Mouse (Mus musculus): ENCODE measurements around the gene 4930452B06Rik. TPM values are rescaled to one million over a fixed set of nuclear protein-coding genes. Genes with fewer than 3 reads are reported as not detected.
A peak's percentile ranks its signal among the peaks of the same experiment; 100 is the strongest.

Gene 4930452B06Rik
- polyA plus RNA-seq, 1 experiment from 2014 or later, result 12.0 TPM

DNA sequence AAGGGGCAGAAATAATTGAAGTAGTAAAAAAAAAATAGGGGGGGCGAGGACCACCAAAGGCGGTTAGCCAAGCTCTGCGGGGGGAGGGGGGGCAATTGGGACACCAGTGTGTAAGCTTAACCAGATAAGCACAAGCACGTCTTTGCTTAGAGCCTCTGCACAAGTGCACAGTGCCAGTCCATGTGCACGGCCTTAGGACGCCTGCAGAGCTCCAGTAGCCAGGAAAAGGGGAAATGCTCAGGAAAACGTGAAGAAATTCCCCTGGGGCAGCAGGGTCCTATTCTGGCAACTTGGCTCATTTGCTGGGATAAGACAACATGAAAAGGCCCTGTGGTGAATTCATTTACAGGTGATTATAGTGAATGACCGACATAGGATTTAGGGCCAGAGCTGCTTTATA is 188.7 kb downstream of the 4930452B06Rik start:
- no peak overlapping the region for H3K4me2 ChIP-seq (ENCODE audit: low read depth, low read length)
- ATAC-seq (ENCODE audit: insufficient read depth, low FRiP score), result no peak
- 0 out of 2 replicates have a peak, but pooled peaks cover 4% of the 10 kb centered on the region for H3K9me3 ChIP-seq (replicated peaks; ENCODE audit: control insufficient read depth, low read length)
- no peak overlapping the region for H3K27ac ChIP-seq (ENCODE audit: low read length)
- 78% methylated on average over 8 of the region's 8 CpGs for WGBS
- no peak overlapping the region for H3K4me3 ChIP-seq (replicated peaks; ENCODE audit: low read length)
- H3K36me3 ChIP-seq (ENCODE audit: control insufficient read depth, insufficient read depth, low read length), result no peaks in the 10 kb centered on the region
- no peaks in the 10 kb centered on the region for H3K27me3 ChIP-seq (ENCODE audit: control insufficient read depth, insufficient read depth, low read length)
- H3K4me1 ChIP-seq (ENCODE audit: control insufficient read depth, insufficient read depth, low read length), result no peaks in the 10 kb centered on the region
- no peak overlapping the region for H3K9ac ChIP-seq (ENCODE audit: low read length)

DNA sequence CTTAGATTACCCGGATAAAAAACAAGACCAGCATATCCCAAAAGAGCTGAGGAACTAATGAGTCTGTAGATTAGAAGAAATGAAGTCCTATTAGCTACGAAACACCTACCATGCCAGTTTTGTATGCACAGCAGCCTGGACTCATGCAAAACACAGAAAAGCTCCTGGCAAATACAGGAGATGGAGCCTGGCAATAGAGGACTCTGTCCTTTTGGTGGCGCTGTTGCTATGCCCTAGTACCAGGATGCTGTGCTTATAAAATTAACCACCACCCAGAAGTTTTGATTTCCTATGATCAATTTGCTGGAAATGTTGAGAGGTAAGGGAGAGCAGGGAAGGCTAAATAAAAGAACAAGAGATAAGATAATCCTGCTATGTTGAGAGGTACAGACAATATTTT is 189.4 kb downstream of the 4930452B06Rik start:
- H3K4me2 ChIP-seq (ENCODE audit: low read depth, low read length), result no peak overlapping the region
- H3K9me3 ChIP-seq (replicated peaks; ENCODE audit: control insufficient read depth, low read length), result 0 out of 2 replicates have a peak, but pooled peaks cover 4% of the 10 kb centered on the region
- H3K4me1 ChIP-seq (ENCODE audit: control insufficient read depth, insufficient read depth, low read length), result no peaks in the 10 kb centered on the region
- no peak overlapping the region for H3K4me3 ChIP-seq (replicated peaks; ENCODE audit: low read length)
- ATAC-seq (ENCODE audit: insufficient read depth, low FRiP score), result no peak
- H3K9ac ChIP-seq (ENCODE audit: low read length), result no peak overlapping the region
- no peaks in the 10 kb centered on the region for H3K36me3 ChIP-seq (ENCODE audit: control insufficient read depth, insufficient read depth, low read length)
- no peak overlapping the region for H3K27ac ChIP-seq (ENCODE audit: low read length)
- 67% methylated on average over 3 of the region's 3 CpGs for WGBS
- H3K27me3 ChIP-seq (ENCODE audit: control insufficient read depth, insufficient read depth, low read length), result no peaks in the 10 kb centered on the region

DNA sequence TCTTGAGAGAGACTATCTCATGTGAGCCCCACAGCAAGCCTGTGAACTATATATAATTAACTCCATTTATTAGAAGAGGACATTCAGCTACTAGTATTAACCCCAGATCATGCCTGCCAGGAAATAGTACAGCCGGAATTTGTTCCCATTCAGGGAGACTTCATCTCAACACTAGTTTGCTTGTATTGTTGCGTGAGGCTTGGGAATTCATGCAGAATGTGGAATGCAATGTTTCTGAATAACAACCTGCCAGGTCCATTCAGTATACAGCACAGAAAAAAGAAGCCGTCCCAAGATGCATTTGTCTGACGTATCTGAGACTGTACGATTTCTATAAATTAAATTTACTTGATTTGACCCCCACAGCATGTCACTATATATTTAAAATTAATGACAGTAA is 190.2 kb downstream of the 4930452B06Rik start:
- Histone ChIP-seq H3K36me3 (ENCODE audit: control insufficient read depth, insufficient read depth, low read length) (no peaks in the 10 kb centered on the region), H3K4me1 (ENCODE audit: control insufficient read depth, insufficient read depth, low read length) (no peaks in the 10 kb centered on the region), H3K4me3 (replicated peaks; ENCODE audit: low read length) (no peak overlapping the region), H3K27ac (ENCODE audit: low read length) (no peak overlapping the region), H3K9me3 (replicated peaks; ENCODE audit: control insufficient read depth, low read length) (0 out of 2 replicates have a peak, but pooled peaks cover 4% of the 10 kb centered on the region), H3K9ac (ENCODE audit: low read length) (no peak overlapping the region), H3K27me3 (ENCODE audit: control insufficient read depth, insufficient read depth, low read length) (no peaks in the 10 kb centered on the region), H3K4me2 (ENCODE audit: low read depth, low read length) (no peak overlapping the region)
- 83% methylated on average over 5 of the region's 5 CpGs for WGBS
- ATAC-seq (ENCODE audit: insufficient read depth, low FRiP score), result no peak

DNA sequence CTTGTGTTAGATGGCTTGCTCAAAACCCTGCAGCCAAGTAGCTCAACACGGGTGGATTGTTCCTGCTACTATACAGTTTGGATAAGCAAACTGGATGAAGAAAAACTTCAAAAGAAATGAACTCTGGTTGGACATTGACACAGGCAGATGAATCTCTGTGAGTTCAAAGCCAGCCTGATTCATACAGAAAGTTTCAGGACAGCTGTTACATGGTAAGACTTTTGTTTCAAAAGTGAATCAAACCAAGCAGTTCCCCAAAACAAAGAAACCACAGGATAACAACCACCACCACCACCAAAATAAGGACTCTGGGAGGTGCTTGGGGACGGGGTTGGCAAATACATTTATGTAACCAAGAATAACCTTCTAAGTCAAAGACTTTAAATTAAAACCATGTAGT is 193.2 kb downstream of the 4930452B06Rik start:
- H3K27me3 ChIP-seq (ENCODE audit: control insufficient read depth, insufficient read depth, low read length), result no peaks in the 10 kb centered on the region
- H3K36me3 ChIP-seq (ENCODE audit: control insufficient read depth, insufficient read depth, low read length), result no peaks in the 10 kb centered on the region
- no peak overlapping the region for H3K4me2 ChIP-seq (ENCODE audit: low read depth, low read length)
- 73% methylated on average over 2 of the region's 2 CpGs for WGBS
- H3K9me3 ChIP-seq (replicated peaks; ENCODE audit: control insufficient read depth, low read length), result no peaks in the 10 kb centered on the region
- H3K4me3 ChIP-seq (replicated peaks; ENCODE audit: low read length), result no peak overlapping the region
- H3K27ac ChIP-seq (ENCODE audit: low read length), result no peak overlapping the region
- H3K9ac ChIP-seq (ENCODE audit: low read length), result no peak overlapping the region
- no peak for ATAC-seq (ENCODE audit: insufficient read depth, low FRiP score)
- H3K4me1 ChIP-seq (ENCODE audit: control insufficient read depth, insufficient read depth, low read length), result no peaks in the 10 kb centered on the region

DNA sequence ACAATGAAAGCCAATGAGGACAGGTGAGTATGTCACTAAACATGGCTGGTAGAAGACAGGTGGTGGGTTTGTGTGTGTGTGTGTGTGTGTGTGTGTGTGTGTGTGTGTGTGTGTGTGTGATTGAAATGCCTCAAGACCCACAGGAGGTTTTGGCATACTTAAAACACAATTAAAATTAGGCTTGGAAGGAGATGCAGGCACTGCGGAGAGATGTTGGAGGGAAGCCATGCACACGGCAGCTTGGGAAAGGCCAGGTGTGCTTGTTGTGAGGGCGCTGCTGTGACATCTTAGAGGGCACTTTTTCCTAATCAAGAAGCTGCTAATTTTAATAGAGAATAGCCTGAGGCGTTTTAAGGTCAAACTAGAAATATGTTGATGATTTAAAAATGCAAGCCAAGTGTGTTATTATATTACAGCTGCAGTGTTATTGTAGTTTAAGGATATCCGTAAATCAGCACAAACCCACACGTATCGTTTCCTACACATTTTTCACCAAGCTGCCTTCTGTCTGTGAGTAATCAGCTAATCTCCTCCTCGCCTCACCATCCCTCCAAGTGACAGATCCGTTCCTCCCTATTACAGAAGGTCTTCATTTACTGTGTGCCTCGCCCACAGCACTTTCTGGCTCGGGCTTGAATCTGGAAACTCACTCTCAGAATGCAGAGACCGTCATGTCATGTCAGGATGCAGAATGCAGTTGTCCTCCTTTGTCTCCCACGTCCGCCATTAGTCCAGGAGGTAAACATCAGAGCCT is 201.5 kb downstream of the 4930452B06Rik start:
- H3K4me1 ChIP-seq (ENCODE audit: control insufficient read depth, insufficient read depth, low read length), result peaks cover 4% of the 10 kb centered on the region; the same call in 1 of the 2 replicates
- no peak overlapping the region for H3K27ac ChIP-seq (ENCODE audit: low read length)
- no peaks in the 10 kb centered on the region for H3K9me3 ChIP-seq (replicated peaks; ENCODE audit: control insufficient read depth, low read length)
- H3K9ac ChIP-seq (ENCODE audit: low read length), result no peak overlapping the region
- no peaks in the 10 kb centered on the region for H3K27me3 ChIP-seq (ENCODE audit: control insufficient read depth, insufficient read depth, low read length)
- WGBS, result 43% methylated on average over 14 of the region's 14 CpGs
- no peak overlapping the region for H3K4me3 ChIP-seq (replicated peaks; ENCODE audit: low read length)
- no peaks in the 10 kb centered on the region for H3K36me3 ChIP-seq (ENCODE audit: control insufficient read depth, insufficient read depth, low read length)
- H3K4me2 ChIP-seq (ENCODE audit: low read depth, low read length), result no peak overlapping the region
- ATAC-seq (ENCODE audit: insufficient read depth, low FRiP score), result no peak

DNA sequence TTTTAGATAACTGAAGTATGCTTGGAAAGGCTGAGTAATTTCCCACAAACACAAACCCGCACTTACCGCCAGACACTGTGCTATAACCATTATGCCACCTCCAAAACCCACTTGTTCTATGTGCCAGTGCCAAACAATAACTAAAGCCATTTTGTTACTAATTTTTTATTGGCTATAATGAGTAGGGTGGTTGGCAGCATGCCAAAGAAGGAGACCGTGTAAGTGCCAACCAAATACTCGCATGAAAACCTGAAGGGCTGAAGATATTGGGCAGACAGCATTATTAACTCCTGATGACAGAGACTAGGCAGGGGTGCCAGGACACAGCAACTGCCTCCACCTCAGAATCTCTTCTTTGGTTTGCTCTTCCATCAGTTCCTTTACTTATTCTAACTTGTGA is 203.1 kb downstream of the 4930452B06Rik start:
- H3K27me3 ChIP-seq (ENCODE audit: control insufficient read depth, insufficient read depth, low read length), result no peaks in the 10 kb centered on the region
- H3K4me2 ChIP-seq (ENCODE audit: low read depth, low read length), result no peak overlapping the region
- H3K36me3 ChIP-seq (ENCODE audit: control insufficient read depth, insufficient read depth, low read length), result no peaks in the 10 kb centered on the region
- H3K27ac ChIP-seq (ENCODE audit: low read length), result no peak overlapping the region
- no peak overlapping the region for H3K4me3 ChIP-seq (replicated peaks; ENCODE audit: low read length)
- no peak overlapping the region for H3K9ac ChIP-seq (ENCODE audit: low read length)
- H3K9me3 ChIP-seq (replicated peaks; ENCODE audit: control insufficient read depth, low read length), result no peaks in the 10 kb centered on the region
- 63% methylated on average over 4 of the region's 4 CpGs for WGBS
- H3K4me1 ChIP-seq (ENCODE audit: control insufficient read depth, insufficient read depth, low read length), result peaks cover 4% of the 10 kb centered on the region; the same call in 1 of the 2 replicates
- ATAC-seq (ENCODE audit: insufficient read depth, low FRiP score), result no peak

DNA sequence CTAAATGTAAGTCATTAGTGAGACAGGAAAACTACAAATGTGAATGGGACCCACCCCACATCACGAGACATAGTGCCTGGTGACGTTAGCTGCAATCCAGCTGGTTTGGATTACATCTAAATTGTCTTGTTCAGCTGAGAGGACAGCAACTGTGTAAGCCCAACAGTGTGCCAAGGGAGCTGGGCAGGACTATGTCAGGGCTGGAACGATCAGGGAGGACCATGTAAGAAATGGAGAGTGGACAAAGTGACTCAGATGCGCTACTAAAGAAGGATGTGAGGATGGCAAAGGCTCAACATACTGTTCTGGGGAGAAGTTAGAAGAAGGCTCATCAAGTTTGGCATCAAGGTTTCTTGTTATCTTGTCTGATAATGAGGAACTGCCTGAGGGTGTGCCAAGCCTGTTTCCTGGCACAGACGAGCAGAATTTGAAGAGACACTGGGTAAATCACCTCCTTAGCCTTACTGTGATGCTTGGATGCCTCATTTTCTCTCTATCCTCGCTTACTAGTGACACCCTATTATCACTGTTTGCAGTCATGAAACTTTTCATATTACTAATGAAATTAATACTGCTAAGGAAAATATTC is 203.6 kb downstream of the 4930452B06Rik start:
- H3K4me2 ChIP-seq (ENCODE audit: low read depth, low read length), result no peak overlapping the region
- 73% methylated on average over 6 of the region's 6 CpGs for WGBS
- H3K4me3 ChIP-seq (replicated peaks; ENCODE audit: low read length), result no peak overlapping the region
- H3K9me3 ChIP-seq (replicated peaks; ENCODE audit: control insufficient read depth, low read length), result no peaks in the 10 kb centered on the region
- H3K36me3 ChIP-seq (ENCODE audit: control insufficient read depth, insufficient read depth, low read length), result no peaks in the 10 kb centered on the region
- H3K27ac ChIP-seq (ENCODE audit: low read length), result no peak overlapping the region
- ATAC-seq (ENCODE audit: insufficient read depth, low FRiP score), result no peak
- H3K4me1 ChIP-seq (ENCODE audit: control insufficient read depth, insufficient read depth, low read length), result peaks cover 4% of the 10 kb centered on the region; the same call in 1 of the 2 replicates
- H3K27me3 ChIP-seq (ENCODE audit: control insufficient read depth, insufficient read depth, low read length), result no peaks in the 10 kb centered on the region
- H3K9ac ChIP-seq (ENCODE audit: low read length), result no peak overlapping the region

DNA sequence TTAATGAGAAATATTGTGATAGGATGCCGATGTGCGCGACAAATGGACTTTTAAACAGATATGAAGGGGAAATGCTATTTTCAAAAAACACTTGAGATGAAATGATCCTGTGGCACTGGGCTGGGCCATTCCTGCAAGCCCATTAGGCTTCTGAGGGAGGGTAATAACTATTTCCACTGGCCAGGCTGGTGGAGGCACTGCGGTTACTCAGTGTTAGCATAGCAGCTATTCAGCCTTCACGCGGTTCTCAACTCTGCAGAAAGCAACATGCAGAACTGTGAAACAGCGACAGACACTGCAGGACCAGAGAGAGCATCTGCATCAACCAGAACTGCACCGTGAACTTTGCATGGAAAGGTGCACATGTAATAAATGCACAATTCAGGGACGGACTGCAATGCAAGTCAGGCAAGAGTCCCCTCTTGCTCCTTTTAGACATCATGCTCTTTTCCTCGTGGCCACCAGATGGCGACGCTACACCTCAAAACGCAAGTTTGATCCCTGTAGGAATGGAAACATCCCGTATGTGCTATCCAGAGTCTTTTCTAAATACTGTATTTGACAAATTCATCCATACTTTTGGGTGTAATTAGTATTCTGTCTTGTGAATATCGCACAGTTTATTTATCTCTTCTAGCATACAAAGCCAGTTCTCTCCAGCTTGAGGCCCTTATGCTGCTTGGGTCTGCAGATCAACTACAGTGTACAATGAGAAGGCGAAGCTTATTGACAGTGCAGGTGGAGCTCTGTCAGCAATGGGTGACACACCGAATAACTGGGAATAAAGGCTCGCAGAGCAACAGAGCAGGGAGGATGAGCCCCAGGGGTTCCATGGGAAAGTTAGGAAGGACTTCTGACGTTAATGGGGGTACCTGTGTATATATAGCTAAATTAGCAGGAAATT is 205.6 kb downstream of the 4930452B06Rik start:
- Histone ChIP-seq H3K36me3 (ENCODE audit: control insufficient read depth, insufficient read depth, low read length) (no peaks in the 10 kb centered on the region), H3K27ac (ENCODE audit: low read length) (no peak overlapping the region), H3K4me3 (replicated peaks; ENCODE audit: low read length) (no peak overlapping the region), H3K9me3 (replicated peaks; ENCODE audit: control insufficient read depth, low read length) (no peaks in the 10 kb centered on the region), H3K27me3 (ENCODE audit: control insufficient read depth, insufficient read depth, low read length) (no peaks in the 10 kb centered on the region), H3K4me2 (ENCODE audit: low read depth, low read length) (no peak overlapping the region), H3K4me1 (ENCODE audit: control insufficient read depth, insufficient read depth, low read length) (peaks cover 4% of the 10 kb centered on the region; the same call in 1 of the 2 replicates), H3K9ac (ENCODE audit: low read length) (no peak overlapping the region)
- WGBS, result 42% methylated on average over 19 of the region's 19 CpGs
- ATAC-seq (ENCODE audit: insufficient read depth, low FRiP score), result 0 out of 2 replicates have a peak, but pooled peaks have one; percentile 40

DNA sequence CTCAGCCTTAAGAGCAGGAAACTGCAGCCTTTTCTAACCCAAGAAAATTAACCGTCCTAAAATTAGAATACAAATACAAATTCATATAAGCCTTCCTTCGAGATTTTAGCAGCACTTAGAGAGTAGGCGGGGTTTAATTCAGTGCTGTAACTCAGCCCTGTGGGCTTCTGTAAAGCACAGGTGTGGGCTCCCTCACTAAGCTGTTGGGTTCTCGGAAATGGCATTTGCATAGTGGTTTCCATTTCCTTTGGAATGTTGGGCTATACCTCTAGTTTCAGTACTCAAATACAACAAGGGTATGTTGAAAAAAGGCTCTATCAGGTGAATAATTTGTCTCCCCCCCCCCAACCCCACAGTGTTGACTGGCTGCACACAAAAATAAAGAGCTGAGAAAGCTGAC is 206.3 kb downstream of the 4930452B06Rik start:
- Histone ChIP-seq H3K4me2 (ENCODE audit: low read depth, low read length) (no peak overlapping the region), H3K4me3 (replicated peaks; ENCODE audit: low read length) (no peak overlapping the region), H3K27me3 (ENCODE audit: control insufficient read depth, insufficient read depth, low read length) (no peaks in the 10 kb centered on the region), H3K9ac (ENCODE audit: low read length) (no peak overlapping the region), H3K27ac (ENCODE audit: low read length) (no peak overlapping the region), H3K9me3 (replicated peaks; ENCODE audit: control insufficient read depth, low read length) (no peaks in the 10 kb centered on the region), H3K36me3 (ENCODE audit: control insufficient read depth, insufficient read depth, low read length) (no peaks in the 10 kb centered on the region), H3K4me1 (ENCODE audit: control insufficient read depth, insufficient read depth, low read length) (peaks cover 4% of the 10 kb centered on the region; the same call in 1 of the 2 replicates)
- WGBS, result 65% methylated on average over 4 of the region's 4 CpGs
- no peak for ATAC-seq (ENCODE audit: insufficient read depth, low FRiP score)

Measured in stomach, embryonic 16.5 days (tissue).